Mouse (Mus musculus): Measurements from ENCODE around the gene Cela1.

The Cela1 gene

GRCm38 (mm10) chr15:100635851-100636645 is 51.7 kb downstream of the Cela1 start:
- DNase-seq (ENCODE audit: low spot score) = no peak

- DNase-seq (ENCODE audit: low spot score) = no peak
Measured at GRCm38 (mm10) chr15:100635239-100635638, 52.5 kb downstream of the Cela1 start.

DNA sequence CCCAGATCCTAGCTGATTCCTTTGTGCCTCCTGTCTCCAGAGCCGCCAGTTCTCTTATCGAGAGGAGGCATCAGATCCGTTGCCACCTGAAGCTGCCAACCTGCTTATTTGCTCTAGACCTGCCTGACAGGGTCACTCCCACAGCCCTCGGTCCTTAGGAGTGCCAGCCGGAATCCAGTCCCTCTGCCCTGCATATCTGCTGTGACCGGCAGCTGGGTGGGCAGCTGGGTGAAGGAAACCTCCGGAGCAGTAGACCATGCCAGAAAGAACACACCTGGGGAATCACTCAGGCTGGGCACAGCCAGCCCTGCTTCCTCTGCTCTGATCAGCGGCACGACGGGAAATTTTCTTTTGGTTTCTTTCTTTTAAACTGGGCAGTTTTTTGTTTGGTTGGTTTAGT is 54.4 kb downstream of the Cela1 start:
- DNase-seq (ENCODE audit: low spot score) = no peak

- DNase-seq (ENCODE audit: low spot score) = no peak
Measured at GRCm38 (mm10) chr15:100632323-100632722, 55.4 kb downstream of the Cela1 start.

GRCm38 (mm10) chr15:100631454-100632170 is 56.1 kb downstream of the Cela1 start:
- DNase-seq (ENCODE audit: low spot score) = no peak

- DNase-seq (ENCODE audit: low spot score) = no peak
Measured at GRCm38 (mm10) chr15:100630126-100630525, 57.6 kb downstream of the Cela1 start.

DNA sequence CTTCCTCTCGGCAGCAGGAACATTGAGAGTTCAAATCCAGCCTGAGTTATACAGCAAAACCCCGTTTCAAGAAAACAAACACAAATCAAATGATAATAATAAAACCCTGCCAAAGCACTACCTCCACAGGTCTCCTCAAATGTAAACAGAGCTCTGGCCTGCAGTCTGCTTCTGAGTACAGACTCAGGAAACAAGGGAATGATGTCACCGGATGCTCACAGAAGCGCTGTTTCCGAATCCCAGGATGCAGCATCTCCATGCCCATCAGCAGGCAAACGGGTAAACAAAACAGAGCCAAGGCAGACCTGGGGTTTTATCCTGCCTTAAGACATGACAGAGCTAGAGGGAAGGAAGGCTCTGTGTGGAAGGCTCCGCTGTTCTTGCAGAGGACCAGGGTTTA is 58.9 kb downstream of the Cela1 start:
- DNase-seq (ENCODE audit: low spot score) = no peak

DNA sequence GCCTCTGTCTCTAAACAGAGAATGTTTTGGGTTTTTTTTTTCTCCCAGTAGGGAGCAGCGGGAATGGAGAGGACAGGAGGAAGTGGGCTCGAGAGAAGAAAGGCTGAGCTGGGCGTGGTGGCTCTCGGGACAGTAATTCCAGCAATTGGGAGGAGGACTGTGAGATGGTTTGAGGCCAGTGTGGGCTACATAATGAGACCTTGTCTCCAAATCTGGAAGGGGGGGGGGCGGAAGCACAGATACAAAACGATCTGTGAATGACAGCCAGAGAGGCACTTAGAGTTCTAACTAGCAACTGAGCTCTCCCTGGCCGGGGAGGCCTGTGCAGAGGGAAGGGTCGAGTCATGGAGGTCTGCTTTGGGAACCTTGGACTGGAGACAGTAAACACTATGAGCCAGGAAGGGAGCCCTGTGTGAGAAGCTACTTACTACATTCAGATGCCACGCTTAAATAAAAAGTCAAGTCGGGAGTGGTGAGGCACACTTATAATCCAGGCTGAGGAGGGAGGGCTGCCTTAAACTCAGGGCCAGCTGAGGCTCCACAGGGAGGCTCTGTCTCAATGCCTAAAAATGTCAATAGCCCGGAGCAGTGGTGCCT is 59.8 kb downstream of the Cela1 start:
- DNase-seq (ENCODE audit: low spot score) = no peak

DNA sequence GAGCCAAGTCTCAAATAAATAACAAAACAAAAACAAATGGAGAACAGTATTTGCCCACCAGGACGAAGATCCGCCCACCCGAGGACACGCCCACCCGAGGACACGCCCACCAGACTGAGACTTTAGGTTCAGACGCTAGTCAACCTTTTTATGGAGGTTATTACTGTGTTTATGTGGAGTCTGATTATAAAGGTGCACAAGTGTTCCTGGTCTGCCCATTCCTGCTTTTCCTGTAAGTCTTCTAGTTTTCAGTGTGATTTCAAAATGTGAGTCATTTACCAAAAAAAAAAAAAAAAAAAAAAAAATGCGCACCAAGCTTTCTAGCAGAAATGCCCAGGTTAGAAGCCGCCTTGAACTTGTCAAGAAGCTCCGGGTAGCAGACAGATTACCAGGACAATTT is 60.4 kb downstream of the Cela1 start:
- DNase-seq (ENCODE audit: low spot score) = no peak

DNA sequence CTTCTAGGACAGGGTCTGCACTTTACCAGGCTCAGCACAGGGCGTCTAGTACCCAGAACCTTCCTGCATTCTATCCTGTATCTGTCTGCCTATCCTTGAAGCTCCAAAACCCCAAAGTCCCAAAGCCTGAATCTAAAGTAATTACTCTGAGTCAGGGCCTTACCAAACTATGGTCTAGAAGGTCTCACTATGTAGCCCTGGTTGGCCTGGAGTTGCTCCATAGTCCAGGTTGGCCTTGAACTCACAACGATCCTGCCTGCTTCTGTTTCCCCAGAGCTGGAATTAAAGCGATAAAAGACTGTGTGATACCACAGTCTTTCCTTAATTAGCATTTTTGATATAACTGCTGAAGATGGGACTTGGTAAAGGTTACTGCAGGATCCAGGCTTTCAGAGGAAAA is 63.3 kb downstream of the Cela1 start:
- no peak for DNase-seq (ENCODE audit: low spot score)
